Mouse (Mus musculus) CH12.LX (cell line): ENCODE measurements around the gene Ndufb4. TPM values are rescaled to one million over a fixed set of nuclear protein-coding genes. Genes with fewer than 3 reads are reported as not detected.

ENCODE experiments used
- DNase-seq: peaks from one replicate; pipeline ENCODE4 v3.0.0-alpha.2; 2013; ENCODE audit errors: extremely low read depth
- H3K27ac ChIP-seq: 2 replicates; pipeline ENCODE4 v1.5.1; 2012; ENCODE audit warnings: low read depth, mild to moderate bottlenecking, control low read depth, moderate library complexity; ENCODE audit not compliant: insufficient read depth
- H3K27me3 ChIP-seq: replicated peaks from 2 replicates; pipeline ENCODE3; 2012; ENCODE audit warnings: inconsistent platforms
- H3K36me3 ChIP-seq, 2 experiments: replicated peaks in 1 of 2; 2 replicates each; pipeline versions ENCODE3 to v1.6.1; 2012; ENCODE audit warnings: inconsistent platforms in 1 of 2, low read length in 1 of 2, mild to moderate bottlenecking in 1 of 2, mixed read lengths in 1 of 2, moderate library complexity in 1 of 2; ENCODE audit not compliant: control insufficient read depth in 1 of 2, insufficient read depth in 1 of 2
- H3K4me1 ChIP-seq, 2 experiments: 2 replicates each; pipeline ENCODE4 v1.6.1; 2012; ENCODE audit warnings: inconsistent platforms in 1 of 2, moderate library complexity in 1 of 2; ENCODE audit not compliant: insufficient read depth in 2 of 2, control insufficient read depth in 1 of 2
- H3K4me2 ChIP-seq: 2 replicates; pipeline ENCODE4 v1.6.1; 2012; ENCODE audit warnings: low read depth, mild to moderate bottlenecking, control low read depth; ENCODE audit not compliant: poor library complexity, insufficient read depth, severe bottlenecking
- H3K4me3 ChIP-seq, 3 experiments: fragments of 150-350 bp in 1 of 3; sonication (generic) in 1 of 3; replicated peaks in 1 of 3; 2 replicates each; pipeline versions ENCODE3 to v1.5.1; 2011 to 2012; ENCODE audit warnings: low read depth in 2 of 3, low read length in 2 of 3, mild to moderate bottlenecking in 2 of 3, moderate library complexity in 2 of 3, control low read depth in 1 of 3, improper control_type of control experiment in 1 of 3, inconsistent platforms in 1 of 3, mixed read lengths in 1 of 3; ENCODE audit not compliant: poor library complexity in 1 of 3
- H3K79me2 ChIP-seq: replicated peaks from 2 replicates; pipeline ENCODE4 v1.6.1; 2012; ENCODE audit warnings: mild to moderate bottlenecking, moderate library complexity; ENCODE audit not compliant: control insufficient read depth, poor library complexity, insufficient read depth, severe bottlenecking; ENCODE audit errors: extremely low read depth
- H3K9ac ChIP-seq: 2 replicates; pipeline ENCODE4 v1.6.1; 2012; ENCODE audit warnings: low read depth, mild to moderate bottlenecking, control low read depth, moderate library complexity; ENCODE audit not compliant: insufficient read depth
- H3K9me3 ChIP-seq: replicated peaks from 2 replicates; pipeline ENCODE3; 2012; ENCODE audit warnings: low read length, inconsistent platforms, mixed read lengths
- CHD1 ChIP-seq: IDR thresholded peaks from 2 replicates; pipeline ENCODE4 v1.6.1; 2012; ENCODE audit warnings: low read depth, low read length, improper control_type of control experiment, inconsistent platforms
- CTCF ChIP-seq, 2 experiments: IDR thresholded peaks in 1 of 2; conservative IDR thresholded peaks in 1 of 2; 2 replicates each; pipeline ENCODE4 v1.5.1; 2011 to 2012; ENCODE audit warnings: low read depth in 2 of 2, low read length in 2 of 2, improper control_type of control experiment in 1 of 2, inconsistent platforms in 1 of 2, mild to moderate bottlenecking in 1 of 2, moderate library complexity in 1 of 2
- ELF1 ChIP-seq: IDR thresholded peaks from 2 replicates; pipeline ENCODE4 v1.6.1; 2014; ENCODE audit warnings: low read depth, mild to moderate bottlenecking, inconsistent platforms, low read length, improper control_type of control experiment
- EP300 ChIP-seq: IDR thresholded peaks from 2 replicates; pipeline ENCODE4 v1.6.1; 2011; ENCODE audit warnings: low read length, improper control_type of control experiment
- ETS1 ChIP-seq: conservative IDR thresholded peaks from 2 replicates; pipeline ENCODE4 v1.6.1; 2012; ENCODE audit warnings: low read depth, mild to moderate bottlenecking, inconsistent platforms, low read length, improper control_type of control experiment, moderate library complexity
- IRF4 ChIP-seq: IDR thresholded peaks from 2 replicates; pipeline ENCODE4 v1.6.1; 2014; ENCODE audit warnings: low read depth, mild to moderate bottlenecking, inconsistent platforms, low read length, improper control_type of control experiment
- NELFE ChIP-seq: IDR thresholded peaks from 2 replicates; pipeline ENCODE4 v1.6.1; 2011; ENCODE audit warnings: low read depth, low read length, improper control_type of control experiment
- NRF1 ChIP-seq: IDR thresholded peaks from 2 replicates; pipeline ENCODE4 v1.6.1; 2014; ENCODE audit warnings: low read depth, mild to moderate bottlenecking, inconsistent platforms, low read length, improper control_type of control experiment, moderate library complexity
- PAX5 ChIP-seq: IDR thresholded peaks from 2 replicates; pipeline ENCODE4 v1.6.1; 2012; ENCODE audit warnings: low read length, inconsistent platforms, mixed read lengths
- RCOR1 ChIP-seq: conservative IDR thresholded peaks from 2 replicates; pipeline ENCODE4 v1.6.1; 2012; ENCODE audit warnings: low read depth, mild to moderate bottlenecking, inconsistent platforms, low read length, improper control_type of control experiment
- UBTF ChIP-seq: IDR thresholded peaks from 2 replicates; pipeline ENCODE4 v1.6.1; 2012; ENCODE audit warnings: low read depth, mild to moderate bottlenecking, inconsistent platforms, low read length, improper control_type of control experiment, moderate library complexity
- USF1 ChIP-seq: IDR thresholded peaks from 2 replicates; pipeline ENCODE4 v1.6.1; 2014; ENCODE audit warnings: low read depth, mild to moderate bottlenecking, inconsistent platforms, low read length, improper control_type of control experiment
- USF2 ChIP-seq: conservative IDR thresholded peaks from 2 replicates; pipeline ENCODE4 v1.6.1; 2011; ENCODE audit warnings: low read depth, low read length, improper control_type of control experiment
- ZKSCAN1 ChIP-seq: IDR thresholded peaks from 2 replicates; pipeline ENCODE4 v1.6.1; 2012; ENCODE audit warnings: low read depth, inconsistent platforms, low read length, improper control_type of control experiment, borderline replicate concordance
- ZMIZ1 ChIP-seq: IDR thresholded peaks from 2 replicates; pipeline ENCODE4 v1.6.1; 2012; ENCODE audit warnings: low read depth, mild to moderate bottlenecking, inconsistent platforms, low read length, improper control_type of control experiment
- ZNF384 ChIP-seq: IDR thresholded peaks from 2 replicates; pipeline ENCODE4 v1.6.1; 2012; ENCODE audit warnings: low read depth, low read length, improper control_type of control experiment, inconsistent platforms
- dilution Hi-C: fragments of 300-500 bp; cut with MboI; formaldehyde crosslinking; loops from 2 replicates; pipeline ENCODE4 v1.14.3; 2020; ENCODE audit warnings: low sequenced_read_pairs; ENCODE audit not compliant: extremely low pct_unique_long_range_greater_than_20kb, extremely low pct_ligation_motif_present
- in situ Hi-C: fragments of 300-500 bp; cut with MboI; formaldehyde crosslinking; loops from 3 replicates; pipeline ENCODE4 v1.14.3; 2019; ENCODE audit warnings: low sequenced_read_pairs, low pct_ligation_motif_present, low pct_unique_long_range_greater_than_20kb, mixed read lengths
- polyA plus RNA-seq: library from polyadenylated mRNA; unstranded; fragments of >175 nt; gene quantifications from 2 replicates; pipeline ENCODE4 v1.2.1, GENCODE M21; 2012; ENCODE audit warnings: low read depth; ENCODE audit not compliant: insufficient read length
- total RNA-seq, 2 experiments: library from RNA; depleted of rRNA; stranded (reverse); fragments of 300-350 nt in 1 of 2; fragments of >200 nt in 1 of 2; gene quantifications; 2 replicates each; pipeline ENCODE4 v1.2.3; 2012 to 2014

The Ndufb4 gene
- total and polyA plus RNA-seq, 3 experiments, result 51.8 to 97.4 (median 70.7) TPM

DNA sequence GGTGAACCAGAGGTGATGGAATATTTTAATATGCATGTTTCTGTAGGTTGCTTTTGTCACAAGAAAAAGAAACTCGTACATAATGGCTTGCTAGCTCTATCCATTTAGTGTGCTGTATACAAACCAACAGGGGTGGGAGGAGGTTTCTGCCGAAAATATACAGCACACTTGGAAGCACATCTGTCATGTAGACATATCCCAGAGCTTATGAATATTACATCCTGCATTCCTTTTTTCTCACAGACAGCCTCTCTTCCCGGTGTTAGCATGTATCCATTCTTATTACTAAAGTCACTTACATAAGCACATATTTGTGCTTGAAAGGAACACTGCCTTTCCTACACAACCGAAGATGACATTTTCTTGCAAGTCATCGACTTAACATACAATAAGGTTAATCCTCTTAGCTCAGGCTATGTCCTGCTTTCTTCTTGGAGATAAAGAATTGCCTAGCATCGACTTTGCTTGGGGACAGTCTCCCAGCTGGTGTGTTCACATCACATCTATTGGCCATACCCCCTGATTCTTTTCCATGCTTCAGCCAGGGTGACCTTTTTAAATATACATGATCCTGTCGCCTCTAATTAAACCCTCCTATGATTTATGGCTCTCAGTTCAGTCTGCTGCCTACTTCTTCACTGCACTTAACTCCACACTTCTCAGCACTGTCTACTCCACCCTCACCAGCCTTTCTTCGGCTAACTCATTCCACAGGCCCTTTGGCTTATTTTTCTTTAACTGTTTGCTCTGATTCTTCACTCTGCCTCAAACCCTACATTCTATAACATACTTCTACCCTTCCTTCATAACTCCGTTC is 9.6 kb upstream of the Ndufb4 start:
- TF ChIP-seq CHD1, result no peak
- no peak for TF ChIP-seq ELF1
- no peak for TF ChIP-seq USF1
- no peak for TF ChIP-seq ZMIZ1
- no peak for TF ChIP-seq ETS1
- no peak for TF ChIP-seq UBTF
- TF ChIP-seq ZNF384, result no peak
- no peak for TF ChIP-seq EP300
- no peak for TF ChIP-seq CTCF (conservative IDR thresholded peaks at IDR 0.05 in 1 of 2, IDR thresholded peaks at IDR 0.05 in 1 of 2; ENCODE audit: low read depth in 2 of 2, low read length in 2 of 2)
- TF ChIP-seq NRF1, result no peak
- no peak for DNase-seq
- in situ Hi-C loops, result no loop called here

GRCm38 (mm10) chr16:37656796-37657195 is 2.5 kb upstream of the Ndufb4 start:
- Histone ChIP-seq H3K79me2 (peaks cover 19% of the 10 kb centered on the region), H3K9me3 (no peaks in the 10 kb centered on the region)
- no peak for DNase-seq
- TF ChIP-seq USF2 (no peak), PAX5 (no peak), ZKSCAN1 (no peak), NELFE (no peak), RCOR1 (no peak), IRF4 (no peak)
- TF ChIP-seq, all 38 proteins: peak for 0
- Histone ChIP-seq H3K36me3 (peaks cover 0 to 2% of the 10 kb centered on the region in 2 experiments), H3K9ac (no peak overlapping the region), H3K4me2 (no peak overlapping the region), H3K4me3 (no peak overlapping the region), H3K4me1 (peaks cover 11 to 31% of the 10 kb centered on the region in 2 experiments), H3K27me3 (no peaks in the 10 kb centered on the region), H3K27ac (no peak overlapping the region)
- in situ Hi-C loops (no loop called here), dilution Hi-C loops (no loop called here)

More for the DNA sequence above, 9.6 kb upstream of the Ndufb4 start:
- Histone ChIP-seq H3K4me3 (no peak overlapping the region), H3K4me1 (no peaks in the 10 kb centered on the region), H3K4me2 (no peak overlapping the region), H3K36me3 (no peaks in the 10 kb centered on the region), H3K9me3 (no peaks in the 10 kb centered on the region), H3K79me2 (no peaks in the 10 kb centered on the region), H3K27ac (no peak overlapping the region), H3K9ac (no peak overlapping the region), H3K27me3 (no peaks in the 10 kb centered on the region)
- dilution Hi-C loops, result no loop called here
